Mouse (Mus musculus) myocyte (in vitro differentiated cells): ENCODE measurements around the gene Ssu72.

Experiments
- CEBPB ChIP-seq: IDR thresholded peaks from 2 replicates; pipeline ENCODE4 v1.6.1; 2011; ENCODE audit warnings: mild to moderate bottlenecking, moderate library complexity; ENCODE audit not compliant: poor library complexity, insufficient read depth, severe bottlenecking
- E2F4 ChIP-seq: IDR thresholded peaks from one replicate; pipeline ENCODE4 v1.6.1; 2011; ENCODE audit warnings: mild to moderate bottlenecking, control low read depth, moderate library complexity; ENCODE audit not compliant: insufficient read depth
- MYOD1 ChIP-seq, 3 experiments: IDR thresholded peaks; one replicate each; pipeline ENCODE4 v1.6.1; 2011; ENCODE audit warnings: control low read depth in 2 of 3, low read depth in 2 of 3, mild to moderate bottlenecking in 2 of 3, moderate library complexity in 1 of 3; ENCODE audit not compliant: insufficient read length in 2 of 3, control insufficient read depth in 1 of 3
- POLR2A ChIP-seq: IDR thresholded peaks from one replicate; pipeline ENCODE4 v1.6.1; 2011; ENCODE audit warnings: low read depth, mild to moderate bottlenecking, control low read depth, moderate library complexity; ENCODE audit not compliant: insufficient read length

DNA sequence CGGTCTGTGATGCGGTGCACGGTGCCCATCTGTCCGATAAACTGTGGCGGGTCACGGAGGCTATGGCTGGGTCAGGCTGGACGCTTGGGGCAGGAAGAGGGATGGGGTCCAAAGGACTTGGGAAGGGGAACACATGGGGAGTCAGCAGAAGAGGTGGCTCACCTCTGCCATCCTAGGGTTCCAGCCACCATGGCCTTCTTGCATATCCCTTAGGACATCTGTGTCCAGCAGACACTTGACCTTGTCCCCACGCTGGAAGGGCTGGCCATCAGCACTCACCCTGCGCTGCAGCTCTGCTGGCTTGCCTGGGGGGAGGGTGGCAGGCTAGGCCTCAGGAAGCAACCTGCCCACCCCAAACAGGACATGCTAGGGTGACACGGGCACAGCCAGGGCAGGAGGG, 45.6 kb upstream of the Ssu72 start:
- TF ChIP-seq E2F4 (no peak), MYOD1 (IDR thresholded peaks at IDR 0.05; ENCODE audit: control insufficient read depth in 1 of 3, insufficient read length in 2 of 3, low read depth in 2 of 3) (no peak), POLR2A (no peak), CEBPB (no peak)
